Mouse (Mus musculus): ENCODE measurements around the gene Set.
A peak's percentile ranks its signal among the peaks of the same experiment; 100 is the strongest.

Gene Set

DNA sequence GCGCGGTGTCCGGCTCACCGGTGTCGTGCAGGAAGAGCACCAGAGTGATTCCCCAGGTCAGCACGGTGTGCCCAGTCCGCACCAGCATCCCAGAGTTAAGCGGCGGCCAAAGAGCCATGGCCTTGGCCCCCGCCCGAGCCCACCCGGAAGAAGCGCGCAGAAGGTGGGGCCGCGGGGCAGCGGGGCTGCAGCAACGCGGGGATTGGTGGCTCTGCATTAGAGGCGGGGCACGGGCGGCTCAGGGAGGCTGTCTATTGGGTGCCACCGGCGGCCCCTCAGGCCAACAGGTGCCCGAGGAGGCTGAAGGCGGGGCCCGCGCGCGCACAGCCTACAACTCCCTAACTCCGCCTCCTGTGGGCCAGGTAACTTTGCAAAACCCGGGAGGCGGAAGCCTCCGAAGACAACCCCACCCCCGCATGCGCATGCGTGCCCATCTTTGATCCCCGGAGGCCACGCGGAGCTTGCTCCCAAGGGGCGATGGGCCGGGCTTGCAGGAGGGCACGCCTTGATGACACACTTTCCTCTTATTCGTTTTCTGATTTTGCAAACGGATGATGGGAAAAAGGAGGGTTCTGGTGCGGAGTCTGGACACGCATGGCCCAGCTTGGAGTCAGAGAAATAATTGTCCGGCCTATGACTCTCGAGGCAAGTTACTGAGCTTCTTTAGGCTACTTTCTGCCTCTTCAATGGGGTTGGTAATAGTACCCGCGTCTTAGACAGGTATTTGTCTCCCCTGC lies 36.5 kb downstream of the Set start, which contains the start of gene Zdhhc12:
TSS of gene Zdhhc12 (minus strand) at position 178 of the 737 bp plus-strand sequence.
- DNase-seq, result peak; percentile 93

DNA sequence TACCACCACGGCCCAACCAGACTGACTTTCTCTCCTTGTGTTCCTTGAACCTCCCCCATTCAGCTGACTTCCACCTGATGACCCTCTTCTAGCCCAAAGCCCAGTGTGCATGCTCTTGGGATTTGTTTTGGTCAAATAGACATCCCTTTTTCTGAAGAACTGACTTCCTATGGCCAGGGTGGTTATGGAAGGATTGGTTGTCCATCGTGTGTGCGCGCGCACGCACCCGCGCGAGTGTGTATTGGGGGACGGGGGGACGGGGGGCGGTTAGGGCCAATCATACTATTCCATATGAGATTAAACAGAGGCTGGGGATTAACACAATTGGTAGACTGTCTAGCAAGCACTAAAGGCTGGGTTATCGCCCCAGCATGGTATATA lies 37.0 kb downstream of the Set start:
- DNase-seq, result no peak

DNA sequence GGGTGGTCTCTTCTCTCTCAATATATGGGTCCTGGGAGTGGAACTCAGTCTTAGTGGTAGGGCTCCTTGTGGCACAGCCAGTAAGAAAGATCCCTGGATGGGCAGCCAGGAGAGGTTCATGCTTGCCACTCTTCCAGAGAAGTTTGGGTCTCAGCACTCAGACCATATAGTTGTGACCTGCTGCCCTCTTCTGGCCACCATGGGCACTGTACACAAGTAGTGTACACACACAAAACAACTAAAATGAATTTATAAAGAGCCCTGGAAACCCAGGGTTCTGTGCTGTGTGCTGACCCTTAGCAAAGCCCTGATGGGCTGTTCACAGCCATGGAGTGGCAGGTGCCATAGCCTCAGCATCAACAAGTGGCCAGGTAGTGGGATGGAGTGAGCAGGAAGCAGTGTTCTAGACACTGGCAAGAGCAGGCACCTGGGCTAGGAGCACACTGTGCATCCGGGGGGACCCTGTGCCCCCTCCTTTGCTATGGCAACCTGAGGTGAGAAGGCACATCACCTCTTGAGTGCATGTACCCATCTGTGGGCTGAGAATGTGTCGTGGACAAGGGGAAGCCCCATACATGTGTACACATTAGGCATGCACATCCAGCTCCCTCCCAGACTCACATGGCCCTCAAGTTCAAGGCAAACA lies 38.8 kb downstream of the Set start:
- DNase-seq, result peak; percentile 53

DNA sequence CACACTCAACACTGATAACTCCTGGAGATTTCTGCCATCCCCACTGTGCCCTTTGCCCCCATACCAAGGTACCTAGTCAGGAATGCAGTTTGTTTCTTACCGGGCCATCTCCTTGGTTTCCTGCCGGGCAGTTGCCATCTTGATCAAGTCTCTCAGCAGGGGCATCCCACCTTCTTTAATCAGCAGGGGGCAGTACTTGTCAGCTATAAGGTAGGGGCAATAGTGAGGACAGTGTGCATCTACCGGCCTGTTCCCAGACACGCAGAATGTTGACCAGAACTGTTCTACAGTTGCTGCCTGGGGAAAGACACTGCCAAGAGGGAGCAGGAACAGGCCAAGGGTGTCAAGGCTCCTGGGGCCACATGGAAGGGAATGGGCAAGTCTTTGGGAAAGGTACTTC lies 43.0 kb downstream of the Set start:
- DNase-seq, result no peak

DNA sequence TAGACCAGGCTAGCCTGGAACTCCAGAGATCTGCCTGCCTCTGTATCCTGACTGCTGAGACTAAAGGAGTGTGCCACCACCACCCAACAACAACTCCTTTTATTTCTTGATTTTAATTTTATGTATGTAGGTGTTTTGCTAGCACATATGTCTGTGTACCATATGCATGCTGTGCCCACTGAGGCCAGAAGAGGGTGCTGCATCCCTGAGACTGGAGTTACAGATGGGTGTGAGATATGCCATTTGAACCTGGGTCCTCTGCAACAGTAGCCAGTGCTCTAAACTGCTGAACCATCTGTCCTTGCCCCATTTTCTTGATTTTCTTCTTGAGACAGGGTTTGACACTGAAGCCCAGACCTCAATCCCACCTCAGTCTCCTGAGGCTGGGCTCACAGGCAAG lies 49.2 kb downstream of the Set start:
- no peak for DNase-seq

DNA sequence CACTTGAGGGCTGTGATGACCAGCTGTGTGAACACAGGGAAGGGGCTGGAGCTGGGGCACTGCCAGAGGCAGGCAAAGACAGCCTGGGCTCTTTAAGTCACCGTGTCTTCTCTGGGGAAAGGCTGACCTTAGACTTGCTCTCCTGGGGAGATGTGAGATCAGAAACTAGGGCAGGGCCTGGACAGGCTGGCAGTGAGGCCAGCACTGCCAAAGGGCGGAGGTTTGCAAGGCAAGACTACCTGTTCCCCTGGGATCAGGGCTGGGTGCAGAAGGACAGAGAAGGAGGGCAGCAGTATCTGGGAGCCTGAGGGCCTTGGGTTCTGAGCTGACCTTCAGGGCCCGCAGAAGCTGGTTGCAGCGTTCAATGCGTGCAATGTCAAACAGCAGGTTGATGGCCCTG lies 50.5 kb downstream of the Set start:
- no peak for DNase-seq

DNA sequence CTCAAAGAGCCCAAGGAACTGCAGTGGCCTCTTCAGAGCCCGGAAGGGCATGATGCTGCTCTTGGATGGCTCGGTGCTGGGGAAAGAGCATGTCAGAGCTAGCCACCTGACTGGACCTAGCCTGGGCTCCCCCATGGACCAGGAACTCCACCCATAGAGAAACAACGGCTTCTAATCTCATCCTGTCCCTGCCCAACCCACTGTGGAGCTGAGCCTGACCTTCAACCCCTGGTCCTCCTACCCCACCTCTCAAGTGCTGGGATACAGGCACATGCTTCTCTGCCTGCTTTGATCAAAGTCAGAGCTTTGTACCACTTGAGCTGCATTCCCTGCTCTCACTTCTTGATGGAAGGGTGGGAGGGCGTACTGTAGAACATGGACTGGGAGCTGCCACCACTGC lies 51.1 kb downstream of the Set start:
- DNase-seq, result no peak

DNA sequence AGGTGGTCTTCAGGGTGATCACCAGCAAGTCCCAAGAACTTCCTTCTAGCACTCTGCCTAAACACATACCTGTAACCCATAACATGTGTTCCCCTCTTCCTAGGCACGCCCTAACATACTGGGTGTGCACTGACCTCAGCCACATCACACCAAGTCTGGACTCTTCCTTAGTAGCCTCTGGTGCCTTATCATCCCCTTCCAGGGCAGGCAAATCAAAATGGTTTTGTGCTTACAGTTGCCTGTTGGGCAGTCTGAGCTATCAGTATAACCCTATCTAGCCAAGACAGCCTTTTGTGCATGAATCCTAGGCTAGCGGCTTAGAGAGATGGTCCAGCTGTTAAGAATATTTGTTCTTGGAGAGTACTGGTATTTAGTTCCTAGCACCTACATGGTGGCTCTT lies 54.3 kb downstream of the Set start:
- DNase-seq, result no peak

DNA sequence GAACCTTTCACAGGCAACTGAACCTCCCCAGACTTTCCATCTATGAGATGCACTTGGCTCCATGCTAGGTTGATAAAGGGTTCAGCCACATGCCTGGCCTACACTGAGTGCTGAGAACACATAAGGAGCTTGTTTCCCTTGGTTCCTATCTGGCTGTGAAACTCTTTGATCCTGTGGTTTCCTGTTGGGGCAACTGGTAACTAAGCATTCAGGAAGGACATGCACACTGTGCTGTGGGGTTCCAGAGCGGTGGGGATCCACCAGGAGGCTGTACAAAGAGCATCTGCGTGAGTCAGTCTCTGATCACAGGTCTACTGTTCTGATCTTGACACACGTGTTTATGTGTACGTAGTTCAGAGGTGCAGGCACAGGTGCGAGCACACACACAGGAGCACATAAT lies 55.4 kb downstream of the Set start:
- no peak for DNase-seq

DNA sequence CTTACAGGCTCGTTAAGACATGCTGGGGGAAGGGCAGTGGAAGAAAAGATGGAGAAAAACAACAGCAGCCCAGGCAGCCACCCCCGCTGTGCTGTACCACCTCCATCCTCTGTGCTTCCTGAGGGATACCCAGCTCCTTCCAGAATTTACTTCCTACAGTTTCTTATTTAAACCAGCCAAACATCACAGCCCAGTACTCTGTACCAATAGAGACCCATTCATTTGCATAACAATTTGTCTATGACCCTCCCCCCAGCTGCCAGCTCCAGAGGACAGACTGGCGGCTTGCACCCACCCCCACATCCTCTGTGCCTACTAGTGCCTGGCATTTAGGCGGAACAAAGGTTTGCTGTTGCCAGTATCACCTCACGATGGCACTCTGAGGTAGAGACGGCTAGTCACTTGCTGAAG lies 62.5 kb downstream of the Set start:
- DNase-seq, result no peak

DNA sequence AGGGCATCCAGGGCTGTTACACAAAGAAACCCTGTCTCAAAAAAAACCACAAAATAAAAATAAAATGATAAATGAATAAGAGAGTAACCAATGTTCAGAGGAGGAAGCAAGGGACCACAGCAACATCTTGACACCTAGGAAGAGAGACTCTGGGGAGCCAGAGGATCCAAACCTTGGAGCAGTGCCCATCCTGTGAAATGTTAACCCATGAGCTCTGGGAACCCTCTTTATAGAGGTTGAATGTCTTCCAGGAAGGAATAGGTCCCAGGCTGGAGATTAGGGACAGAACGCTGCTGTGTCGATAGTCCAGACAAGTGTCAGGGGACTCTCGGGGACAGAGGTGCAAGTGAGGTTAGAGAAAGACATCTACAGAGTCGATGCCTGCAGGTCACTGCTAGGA lies 63.1 kb downstream of the Set start:
- no peak for DNase-seq

Data from cerebellum, adult 9-10 months (tissue).